Mouse (Mus musculus) lung, adult 2 months (tissue): Measurements from ENCODE around the gene Ccdc173. TPM values are rescaled to one million over a fixed set of nuclear protein-coding genes. Genes with fewer than 3 reads are reported as not detected.

Experiments used
- DNase-seq: peaks from one replicate; pipeline ENCODE4 v3.0.0; 2022
- H3K4me1 ChIP-seq: fragments of 200-500 bp; 2 replicates; pipeline ENCODE4 v1.6.1; 2011; ENCODE audit warnings: low read length; ENCODE audit not compliant: control insufficient read depth, insufficient read depth
- H3K4me3 ChIP-seq: fragments of 200-500 bp; replicated peaks from 2 replicates; pipeline ENCODE3; 2011; ENCODE audit warnings: low read depth, mild to moderate bottlenecking, control low read depth, low read length; ENCODE audit errors: extremely low read depth
- CTCF ChIP-seq: fragments of 200-500 bp; IDR thresholded peaks from 2 replicates; pipeline ENCODE4 v1.5.1; 2011; ENCODE audit warnings: mild to moderate bottlenecking, low read length, control low read depth; ENCODE audit not compliant: insufficient read depth
- POLR2A ChIP-seq: fragments of 200-500 bp; IDR thresholded peaks from 2 replicates; pipeline ENCODE4 v1.6.1; 2011; ENCODE audit warnings: low read depth, mild to moderate bottlenecking, control low read depth, low read length, borderline replicate concordance; ENCODE audit errors: extremely low read depth
- whole genome bisulfite sequencing: fragments of 180-500 bp; shearing (Covaris S2); methylation state at CpG from one replicate; pipeline ENCODE4 v1.1.7; 2018; 5-methylcytosine and 5-hydroxymethylcytosine counted together
- polyA plus RNA-seq: library from polyadenylated mRNA; depleted of rRNA; stranded (reverse); fragments of >200 nt; gene quantifications from 2 replicates; pipeline ENCODE4 v1.2.3, GENCODE M21; 2012; rRNA removed

Ccdc173 gene
- polyA plus RNA-seq, 1 experiment = 0.54 TPM

DNA sequence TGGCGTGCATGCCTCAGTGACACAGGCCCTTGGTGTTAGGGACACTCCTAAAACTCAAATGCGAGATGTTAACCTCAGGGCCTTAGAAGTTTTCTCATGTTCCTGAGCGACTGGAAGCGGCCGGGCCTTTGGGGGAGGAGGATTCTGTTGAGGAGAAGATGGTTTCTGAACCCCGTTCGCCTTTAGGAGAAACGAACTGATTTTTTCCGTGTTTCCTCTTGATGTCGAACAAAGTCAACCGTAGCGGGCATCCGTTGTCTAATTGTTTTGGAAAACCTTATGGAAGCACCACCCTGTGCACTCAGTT lies 65.9 kb downstream of the Ccdc173 start:
- under 1% methylated on average over 13 of the region's 13 CpGs for WGBS
- TF ChIP-seq CTCF (no peak), POLR2A (no peak)
- peaks cover 5% of the 10 kb centered on the region for H3K4me1 ChIP-seq
- peak overlapping the region; percentile 96 for H3K4me3 ChIP-seq
- no peak for DNase-seq

DNA sequence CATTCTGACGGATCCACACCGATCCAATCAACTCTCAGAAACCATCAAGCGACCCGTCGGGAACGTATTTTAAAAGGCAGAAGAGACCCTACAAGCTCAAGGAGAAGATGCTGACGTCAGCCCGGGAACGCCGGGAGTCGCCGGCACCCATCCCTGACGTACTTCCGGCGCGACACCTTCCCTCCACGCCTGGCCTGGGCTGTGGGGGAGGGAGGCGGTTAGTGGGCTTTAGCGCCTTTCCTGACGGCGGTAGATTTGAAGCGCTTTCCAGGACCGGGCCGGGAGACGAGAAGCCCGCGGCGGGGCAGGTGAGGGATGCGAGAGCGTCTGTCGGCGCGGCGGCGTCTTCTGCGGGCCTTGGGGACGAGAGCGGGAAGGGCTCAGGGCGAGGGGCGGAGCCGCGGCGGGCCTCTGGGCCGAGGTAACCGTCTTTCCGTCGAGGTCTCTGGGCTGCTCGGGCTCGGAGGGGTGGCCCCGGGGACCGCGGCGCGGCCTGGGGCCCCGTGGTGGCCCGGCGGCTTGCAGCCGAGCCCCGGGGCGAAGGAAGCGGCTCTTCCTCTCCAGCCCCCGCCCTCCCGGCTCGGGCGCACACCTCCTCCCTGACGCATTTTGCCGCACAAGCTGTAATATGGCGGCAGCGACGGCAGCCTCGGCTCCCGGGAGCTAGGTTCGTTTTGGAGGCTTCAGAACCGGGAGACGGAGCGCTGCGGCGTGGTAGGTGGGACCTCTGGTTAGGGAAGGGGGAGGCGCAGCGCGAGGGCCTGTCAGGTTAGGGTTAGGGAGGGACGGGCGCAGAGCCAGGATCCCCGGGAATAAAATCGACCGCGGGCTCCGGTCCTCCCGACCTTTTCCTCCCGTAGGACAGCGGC lies 66.5 kb downstream of the Ccdc173 start:
- under 1% methylated on average over 91 of the region's 91 CpGs for WGBS
- TF ChIP-seq CTCF (no peak), POLR2A (peak; percentile 67; the same call in 1 of the 2 replicates)
- Histone ChIP-seq H3K4me3 (peak overlapping the region; percentile 96), H3K4me1 (peaks cover 5% of the 10 kb centered on the region)
- DNase-seq = peak; percentile 95

DNA sequence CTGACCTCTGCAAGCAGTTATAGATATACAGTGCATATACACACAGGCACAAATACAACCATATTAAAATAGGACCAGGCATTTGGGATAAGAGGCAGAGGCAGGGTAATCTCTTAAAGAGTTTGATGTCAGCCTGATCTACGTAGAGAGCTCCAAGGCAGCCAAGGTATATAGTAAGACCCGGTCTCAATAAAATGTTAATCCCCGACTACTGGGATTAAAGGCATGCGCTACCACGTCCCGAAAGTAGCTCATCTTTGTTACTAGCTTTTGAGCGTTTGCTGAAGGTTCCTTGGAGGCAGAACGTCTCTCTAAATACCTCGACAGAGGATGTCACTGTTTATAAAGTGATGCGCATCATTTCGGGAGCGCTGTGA lies 67.1 kb downstream of the Ccdc173 start, which contains the start of gene Ppig:
Ppig (plus strand) TSS at position 273 of the 377 bp plus-strand sequence.
- H3K4me3 ChIP-seq = peak within 1 kb of the TSS; percentile 96
- peaks cover 5% of the 10 kb centered on the region for H3K4me1 ChIP-seq
- DNase-seq = no peak
- WGBS = 4% methylated on average over 12 of the region's 12 CpGs
- TF ChIP-seq POLR2A = no peak
- no peak for TF ChIP-seq CTCF

DNA sequence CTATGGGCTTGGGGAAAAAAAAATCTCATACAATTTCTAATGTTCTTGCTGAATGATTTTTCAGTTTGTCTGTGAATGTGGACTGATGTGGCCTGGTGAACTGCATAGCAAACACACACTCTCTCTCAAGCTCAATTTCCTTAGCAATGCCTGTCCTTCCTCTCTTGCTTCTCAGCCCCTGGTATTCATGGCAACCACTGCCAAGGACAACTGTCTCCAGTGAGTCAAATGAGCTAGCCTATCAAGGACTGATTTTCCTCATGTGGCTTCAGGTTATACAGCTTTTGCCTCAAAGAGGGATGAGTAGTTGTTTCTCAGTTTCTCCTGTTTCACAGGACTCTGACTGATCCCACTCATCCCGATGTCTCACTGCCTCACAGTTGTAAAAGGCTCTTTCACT lies 70.3 kb downstream of the Ccdc173 start:
- Histone ChIP-seq H3K4me3 (no peak overlapping the region), H3K4me1 (peaks cover 3% of the 10 kb centered on the region; the same call in 1 of the 2 replicates)
- 76% methylated on average over 1 of the region's 1 CpGs for WGBS
- TF ChIP-seq CTCF (no peak), POLR2A (no peak)
- DNase-seq = no peak

DNA sequence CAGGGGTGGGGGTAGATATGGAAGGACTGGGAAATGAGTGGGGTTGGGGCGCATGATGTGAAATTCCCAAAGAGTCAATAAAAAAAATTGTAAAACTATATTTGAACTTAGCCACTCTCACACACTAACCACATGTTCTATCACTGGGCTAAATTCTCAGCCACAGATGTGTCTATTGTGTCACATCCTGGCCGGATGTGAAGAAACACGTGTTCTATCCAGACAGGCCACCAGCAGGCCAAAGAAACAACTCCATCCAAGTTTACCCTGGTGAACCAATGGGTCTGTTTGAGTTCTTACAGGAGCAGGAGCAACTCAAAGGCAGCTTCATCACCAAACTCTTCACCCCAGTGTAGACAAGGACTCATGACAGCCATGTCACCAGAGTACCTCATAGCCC lies 72.9 kb downstream of the Ccdc173 start:
- no peak overlapping the region for H3K4me3 ChIP-seq
- H3K4me1 ChIP-seq = peaks cover 6% of the 10 kb centered on the region; the same call in 1 of the 2 replicates
- WGBS = 53% methylated on average over 3 of the region's 3 CpGs
- TF ChIP-seq POLR2A (no peak), CTCF (no peak)
- DNase-seq = no peak

DNA sequence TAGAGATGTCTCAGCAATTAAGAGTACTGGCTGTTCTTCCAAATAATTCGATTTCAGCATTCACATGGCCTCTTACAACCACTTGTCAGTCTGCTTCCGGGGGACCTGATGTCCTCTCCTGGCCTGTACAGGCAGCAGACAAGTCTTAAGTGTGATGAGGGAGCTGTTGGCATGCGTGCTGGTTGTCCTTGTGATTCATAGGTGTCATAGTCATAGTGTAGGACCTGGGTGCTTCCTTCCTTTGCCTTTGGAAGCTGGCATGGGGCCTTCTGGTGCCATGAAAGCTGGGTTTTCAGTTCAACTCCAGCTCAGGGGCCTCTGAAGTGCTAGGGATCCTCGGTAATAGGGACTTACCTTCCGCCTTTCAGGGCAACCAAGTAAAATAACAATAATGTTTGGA lies 75.2 kb downstream of the Ccdc173 start:
- 76% methylated on average over 5 of the region's 5 CpGs for WGBS
- no peak for TF ChIP-seq POLR2A
- no peak for TF ChIP-seq CTCF
- H3K4me1 ChIP-seq = peaks cover 6% of the 10 kb centered on the region; the same call in 1 of the 2 replicates
- no peak for DNase-seq
- H3K4me3 ChIP-seq = no peak overlapping the region

DNA sequence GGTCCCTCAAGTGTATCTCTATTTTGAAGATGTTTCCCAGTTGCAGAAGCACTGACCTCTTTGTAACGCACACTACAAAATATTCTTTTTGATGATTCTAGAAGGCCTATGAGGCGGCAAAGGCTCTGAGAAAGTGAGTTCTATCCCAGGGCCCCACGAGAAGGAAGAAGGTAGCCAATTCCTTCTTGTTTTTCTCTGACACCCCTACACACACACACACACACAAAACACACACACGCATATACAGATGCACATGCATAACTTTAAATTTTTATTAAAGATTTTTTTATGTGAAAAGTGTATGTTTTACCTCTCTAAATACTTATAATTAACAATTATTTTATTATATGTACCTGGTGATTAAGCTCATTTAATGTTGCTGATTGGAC lies 75.8 kb downstream of the Ccdc173 start:
- TF ChIP-seq POLR2A = no peak
- TF ChIP-seq CTCF = no peak
- 20% methylated on average over 4 of the region's 4 CpGs for WGBS
- H3K4me1 ChIP-seq = peaks cover 6% of the 10 kb centered on the region; the same call in 1 of the 2 replicates
- H3K4me3 ChIP-seq = no peak overlapping the region
- DNase-seq = no peak

DNA sequence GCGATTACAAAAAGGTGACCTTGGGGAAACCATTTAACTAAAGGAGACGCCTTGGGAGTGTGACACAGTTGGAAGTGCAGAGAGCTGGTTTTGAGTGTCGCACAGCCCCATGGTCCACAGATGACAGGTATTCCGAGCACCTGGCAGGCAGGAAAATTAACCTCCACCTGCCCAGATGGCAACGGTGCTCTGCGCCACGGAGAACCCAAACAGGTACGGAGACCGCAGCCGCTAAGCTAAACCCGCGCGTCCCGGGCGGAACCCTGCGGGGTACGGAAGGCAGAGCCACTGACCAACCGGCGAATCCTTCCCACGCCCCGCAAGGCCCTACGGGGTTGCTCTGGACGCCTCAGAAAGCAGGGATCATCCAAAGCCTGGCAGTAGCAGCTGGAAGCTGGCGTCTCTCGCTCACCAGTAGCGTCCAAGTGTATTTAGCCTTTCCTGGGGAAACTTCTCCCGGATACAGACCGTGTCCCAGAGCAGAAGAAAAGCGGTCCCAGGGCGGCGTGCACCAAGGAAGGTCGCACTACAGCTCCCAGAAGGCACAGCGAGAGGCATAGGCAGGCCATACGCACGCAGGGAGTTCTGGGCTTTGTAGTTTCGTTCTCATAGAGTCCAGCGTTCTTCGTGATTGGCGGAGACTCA lies 76.3 kb downstream of the Ccdc173 start, which contains the start of gene Fastkd1:
Fastkd1 (minus strand) TSS at position 536 of the 645 bp plus-strand sequence.
- under 1% methylated on average over 39 of the region's 39 CpGs for WGBS
- peak within 1 kb of the TSS; percentile 96 for H3K4me3 ChIP-seq
- peaks cover 6% of the 10 kb centered on the region; the same call in 1 of the 2 replicates for H3K4me1 ChIP-seq
- peak; percentile 79 for DNase-seq
- TF ChIP-seq POLR2A (peak; percentile 51; the same call in 1 of the 2 replicates), CTCF (no peak)

DNA sequence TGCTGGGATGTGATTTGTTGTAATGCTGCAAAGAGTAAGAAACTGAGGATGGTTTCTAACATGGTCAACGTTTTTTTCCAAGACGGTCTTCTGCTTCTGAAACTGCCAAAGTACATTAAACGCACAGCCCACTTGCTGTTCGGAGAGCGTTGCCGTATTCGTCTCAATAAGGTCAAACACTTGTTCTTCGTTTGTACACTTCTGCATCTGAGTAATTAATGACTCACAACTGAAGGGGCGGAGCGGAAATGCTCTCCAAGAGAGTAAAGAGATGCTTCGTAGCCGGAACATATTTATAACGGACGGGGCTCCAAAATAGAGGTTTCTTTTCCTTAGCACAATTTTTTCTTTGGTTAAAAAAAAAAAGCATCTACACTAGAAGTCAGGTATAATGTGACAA lies 77.2 kb downstream of the Ccdc173 start:
- TF ChIP-seq CTCF (no peak), POLR2A (no peak)
- DNase-seq = peak; percentile 6
- Histone ChIP-seq H3K4me3 (no peak overlapping the region), H3K4me1 (peaks cover 6% of the 10 kb centered on the region; the same call in 1 of the 2 replicates)
- WGBS = 73% methylated on average over 14 of the region's 14 CpGs

Other genes with a start within 250 kb of the Ccdc173 start
- 10.3 and 13.6 TPM in 2 replicates for gene Lrp2, start 203.5 kb downstream of the Ccdc173 start, polyA plus RNA-seq
- 1.4 and 2.2 TPM in 2 replicates for gene Bbs5, start 142.4 kb downstream of the Ccdc173 start, polyA plus RNA-seq
- 0.35 and 5.1 TPM in 2 replicates for gene Klhl41, start 119.5 kb downstream of the Ccdc173 start, polyA plus RNA-seq
- gene Fastkd1, start 76.1 kb downstream of the Ccdc173 start, polyA plus RNA-seq = 3.4 and 4.3 TPM in 2 replicates
- 1.2 and 2.2 TPM in 2 replicates for gene Ppig, start 67.0 kb downstream of the Ccdc173 start, polyA plus RNA-seq
- 42.1 and 57.2 TPM in 2 replicates for gene Phospho2, start within 50 bp of the Ccdc173 start, polyA plus RNA-seq
- gene Klhl23, start 32.4 kb upstream of the Ccdc173 start, polyA plus RNA-seq = 3.0 and 5.8 TPM in 2 replicates
- gene Ssb, start 72.0 kb upstream of the Ccdc173 start, polyA plus RNA-seq = 1.7 and 4.2 TPM in 2 replicates
- gene Mettl5, start 96.0 kb upstream of the Ccdc173 start, polyA plus RNA-seq = 4.0 and 4.6 TPM in 2 replicates
- gene Ubr3, start 107.7 kb upstream of the Ccdc173 start, polyA plus RNA-seq = 10.2 and 14.3 TPM in 2 replicates
- 0.19 and 0.23 TPM in 2 replicates for gene Myo3b, start 249.6 kb upstream of the Ccdc173 start, polyA plus RNA-seq